Mouse (Mus musculus): ENCODE measurements around the gene Elovl6.
A peak's percentile ranks its signal among the peaks of the same experiment; 100 is the strongest.

Gene Elovl6

DNA sequence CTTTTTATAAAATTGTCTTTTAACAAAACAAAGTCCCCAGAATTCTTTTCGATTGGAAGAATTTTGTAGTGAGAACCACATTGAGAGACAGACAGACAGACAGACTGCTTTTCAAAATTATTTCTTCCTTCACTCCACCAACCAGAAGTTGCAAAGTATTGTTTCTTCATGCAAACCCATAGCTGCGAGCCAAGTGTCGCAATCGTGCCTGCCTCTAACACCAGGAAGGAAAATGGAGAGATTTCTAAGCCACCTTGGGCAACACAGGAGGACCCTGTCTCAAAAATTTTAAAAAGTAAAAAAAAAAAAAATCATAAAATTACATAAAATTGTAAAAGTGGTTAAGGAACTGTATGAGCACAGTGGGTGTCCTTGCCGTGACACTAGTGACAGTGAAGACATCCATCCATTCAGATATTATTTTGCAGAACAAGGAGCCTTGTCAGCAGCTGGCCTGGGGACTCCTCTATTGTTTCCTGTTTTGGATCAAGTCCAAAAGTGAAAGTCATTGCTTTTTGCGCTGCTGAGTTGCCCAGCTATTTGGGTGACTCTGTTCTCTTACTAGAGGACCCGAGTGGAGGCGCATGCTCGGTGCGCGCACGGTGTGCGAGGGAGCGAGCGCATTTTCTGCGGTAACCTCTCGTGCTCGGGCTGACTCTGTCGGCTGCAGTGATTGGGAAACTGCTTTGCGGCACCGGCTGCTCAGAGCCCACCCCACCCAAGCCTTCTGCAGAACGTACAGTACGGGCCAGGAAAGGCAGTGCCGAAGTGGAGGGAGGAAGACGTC is 80.3 kb downstream of the Elovl6 start:
- DNase-seq: no peak

GRCm38 (mm10) chr3:129613756-129614155 is 81.6 kb downstream of the Elovl6 start:
- DNase-seq: no peak

DNA sequence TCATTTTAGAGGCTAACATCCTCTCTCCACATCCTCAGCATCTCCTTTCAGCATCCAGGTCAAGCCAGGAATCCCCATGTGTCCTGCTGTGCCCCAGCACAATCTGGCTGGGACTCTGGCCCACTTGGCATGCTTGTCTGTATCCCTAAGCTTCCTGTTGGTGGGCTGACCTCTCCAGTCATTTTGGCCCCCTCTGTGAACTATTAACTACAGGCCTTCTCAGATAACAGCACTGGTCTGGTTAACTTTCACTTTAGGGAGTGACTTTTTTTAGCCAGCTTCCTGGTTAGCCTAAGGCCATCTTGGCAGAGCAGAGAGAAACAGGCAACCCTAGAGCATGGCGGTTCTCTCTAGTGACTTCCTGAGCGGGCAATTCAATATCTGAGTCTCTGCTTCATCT is 82.1 kb downstream of the Elovl6 start:
- peak; percentile 40 for DNase-seq

GRCm38 (mm10) chr3:129617450-129617849 is 85.3 kb downstream of the Elovl6 start:
- DNase-seq: no peak

DNA sequence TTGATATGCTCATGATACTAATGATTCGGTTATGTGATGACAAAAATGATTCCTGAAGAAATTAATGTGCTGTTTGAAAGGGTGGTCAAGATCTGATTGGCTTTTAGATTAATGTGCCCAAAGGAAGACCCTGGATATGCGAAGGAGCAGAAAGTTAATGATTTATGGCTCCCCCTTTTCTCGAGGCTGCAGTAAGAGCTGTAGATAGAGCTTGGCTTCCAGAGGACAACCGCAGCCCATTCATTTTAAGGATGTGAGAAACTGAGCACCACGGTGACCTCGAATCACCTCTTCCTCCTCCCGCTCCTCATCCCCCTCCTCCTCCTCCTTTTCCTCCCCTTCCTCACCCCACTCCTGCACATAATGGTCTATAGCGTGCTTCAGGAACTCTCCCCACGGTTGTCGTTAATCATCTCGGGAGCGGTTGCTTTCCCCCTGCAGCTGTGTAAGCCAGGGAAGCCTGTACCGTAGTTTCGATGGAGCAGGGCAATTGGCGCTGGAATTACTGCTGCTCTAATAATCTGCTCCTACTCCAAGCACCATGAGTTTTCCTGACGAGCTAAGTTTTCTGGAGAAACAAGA is 87.1 kb downstream of the Elovl6 start:
- no peak for DNase-seq

GRCm38 (mm10) chr3:129620802-129621201 is 88.6 kb downstream of the Elovl6 start:
- DNase-seq: no peak

DNA sequence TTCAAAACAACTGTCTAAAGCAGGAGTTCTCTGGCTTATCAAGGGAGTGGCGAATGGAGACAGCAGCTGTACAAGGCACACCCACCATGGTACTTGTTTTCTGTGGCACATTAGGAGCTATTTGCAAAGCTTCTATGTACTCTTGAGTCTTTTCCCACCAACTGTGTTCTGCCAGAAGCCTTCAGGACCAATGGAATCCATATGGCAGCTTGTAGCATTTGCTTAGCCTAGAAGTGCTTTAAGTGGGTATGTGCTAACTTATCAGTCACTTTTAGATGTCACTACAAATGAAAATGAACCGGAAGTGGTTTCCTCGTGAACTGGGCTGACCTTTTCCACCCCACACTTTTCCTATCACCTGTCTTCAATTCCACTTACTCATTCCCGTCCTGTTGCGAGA is 89.1 kb downstream of the Elovl6 start:
- no peak for DNase-seq

DNA sequence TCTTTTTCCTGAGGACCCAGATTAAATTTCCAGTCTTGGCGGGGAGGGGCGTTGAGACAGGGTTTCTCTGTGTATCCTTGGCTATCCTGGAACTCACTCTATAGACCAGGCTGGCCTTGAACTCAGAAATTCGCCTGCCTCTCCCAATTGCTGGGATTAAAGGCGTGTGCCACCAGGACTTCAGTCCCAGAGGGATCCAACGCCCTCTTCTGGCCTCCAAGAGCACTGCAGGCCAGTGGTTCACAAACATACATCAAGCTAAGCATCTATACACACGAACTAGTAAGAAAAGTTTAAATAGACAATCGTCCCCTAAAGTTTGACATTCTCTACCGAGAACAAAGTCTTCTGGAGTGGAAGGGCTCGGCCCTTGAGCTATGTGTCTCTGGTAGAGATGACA is 90.0 kb downstream of the Elovl6 start:
- peak; percentile 28 for DNase-seq

- no peak for DNase-seq
These were observed 90.5 kb downstream of the Elovl6 start for GRCm38 (mm10) chr3:129622705-129623104.

- no peak for DNase-seq
These were observed 92.1 kb downstream of the Elovl6 start for GRCm38 (mm10) chr3:129624193-129624805.

GRCm38 (mm10) chr3:129627281-129627680 is 95.1 kb downstream of the Elovl6 start:
- DNase-seq: no peak

DNA sequence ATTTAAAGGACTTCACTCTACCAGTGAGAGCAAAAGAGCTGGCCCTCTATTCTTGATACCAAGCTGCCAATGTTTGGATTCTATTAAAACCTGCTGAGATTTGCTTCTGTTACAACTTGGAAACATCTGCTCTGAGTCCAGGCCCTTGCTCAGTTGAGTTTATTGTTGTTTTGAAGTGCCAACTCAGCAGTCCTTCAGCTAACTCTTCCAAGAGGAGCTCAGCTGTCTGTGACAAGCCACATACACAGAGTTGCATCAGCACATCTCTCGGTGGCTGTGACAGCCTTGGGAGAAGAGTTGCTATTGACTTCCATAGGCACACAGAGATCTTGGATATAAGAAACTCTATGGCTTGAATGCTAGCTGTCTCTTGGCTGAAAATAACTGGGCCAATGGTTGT is 98.9 kb downstream of the Elovl6 start:
- DNase-seq: no peak

DNA sequence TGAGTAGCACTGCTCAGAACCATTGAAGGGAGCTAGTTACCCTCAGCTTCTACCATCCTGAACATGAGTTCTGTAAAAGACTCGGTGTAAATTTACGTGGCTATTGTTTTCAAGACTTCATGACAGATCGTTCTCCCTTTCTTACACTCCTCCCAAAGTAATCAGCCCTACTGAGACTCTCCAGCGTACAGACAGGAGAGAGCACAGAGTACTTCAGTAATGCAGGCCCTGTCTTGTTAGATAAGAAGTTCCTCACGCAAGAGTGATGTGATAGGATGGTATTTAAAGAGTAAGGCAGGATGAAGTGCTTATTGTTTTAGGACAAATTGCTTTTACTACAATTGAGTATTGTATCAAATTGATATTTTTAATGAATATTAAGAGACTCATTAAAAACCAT is 99.7 kb downstream of the Elovl6 start:
- DNase-seq: no peak

GRCm38 (mm10) chr3:129633518-129633917 is 101.4 kb downstream of the Elovl6 start:
- DNase-seq: no peak

GRCm38 (mm10) chr3:129634260-129634901 is 102.2 kb downstream of the Elovl6 start:
- peak; percentile 50 for DNase-seq

DNA sequence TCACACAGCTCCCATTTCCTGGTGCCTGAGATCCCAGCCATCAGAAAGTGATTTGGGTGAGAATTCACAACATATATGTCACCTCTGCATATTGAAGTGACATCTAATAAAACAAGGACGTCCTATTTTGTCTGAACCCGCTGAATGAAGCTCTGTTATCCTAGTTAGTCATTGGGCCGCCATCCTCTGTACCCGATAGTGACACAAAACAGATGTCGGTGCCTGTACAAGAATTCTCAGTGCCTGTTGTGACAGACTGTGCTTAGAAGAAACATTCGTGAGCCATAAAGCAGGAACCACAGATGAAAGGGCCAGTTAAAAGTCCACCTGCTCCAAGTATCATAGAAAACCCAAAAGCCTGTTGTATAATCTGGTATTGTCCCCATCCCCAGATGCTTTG is 105.3 kb downstream of the Elovl6 start:
- no peak for DNase-seq

- DNase-seq: no peak
These were observed 107.5 kb downstream of the Elovl6 start for GRCm38 (mm10) chr3:129639701-129640100.

GRCm38 (mm10) chr3:129640211-129641000 is 108.3 kb downstream of the Elovl6 start:
- no peak for DNase-seq

GRCm38 (mm10) chr3:129641621-129642020 is 109.5 kb downstream of the Elovl6 start:
- no peak for DNase-seq

- peak; percentile 22 for DNase-seq
These were observed 113.3 kb downstream of the Elovl6 start for GRCm38 (mm10) chr3:129645409-129645808.

- DNase-seq: no peak
These were observed 114.6 kb downstream of the Elovl6 start for GRCm38 (mm10) chr3:129646781-129647180.

- DNase-seq: no peak
These were observed 115.2 kb downstream of the Elovl6 start for GRCm38 (mm10) chr3:129647312-129647711.

GRCm38 (mm10) chr3:129648598-129648997 is 116.4 kb downstream of the Elovl6 start:
- no peak for DNase-seq

Data from kidney, postnatal 14 days (tissue).